Mouse (Mus musculus) liver, embryonic 11.5 days (tissue): ENCODE data around the gene Zik1. TPM values are rescaled to one million over a fixed set of nuclear protein-coding genes. Genes with fewer than 3 reads are reported as not detected.

Source experiments
- ATAC-seq: fragments of 200-750 bp; cut with Nextera tagmentation; replicated peaks from 2 replicates; pipeline ENCODE4 v1.8.0; 2017; ENCODE audit warnings: moderate number of reproducible peaks, mild to moderate bottlenecking, moderate TSS enrichment, moderate library complexity; ENCODE audit not compliant: low FRiP score
- DNase-seq: peaks from one replicate; pipeline ENCODE4 v3.0.0-alpha.2; 2017; ENCODE audit warnings: low spot score
- H3K27ac ChIP-seq: fragments of 300-500 bp; sonication (generic); 2 replicates; pipeline ENCODE4 v1.5.1; 2014; ENCODE audit warnings: mild to moderate bottlenecking, low read depth, low read length, control low read depth
- H3K27me3 ChIP-seq: fragments of 300-500 bp; sonication (generic); replicated peaks from 2 replicates; pipeline ENCODE4 v1.6.1; 2014; ENCODE audit warnings: low read length, mixed read lengths; ENCODE audit not compliant: control insufficient read depth, insufficient read depth
- H3K36me3 ChIP-seq: fragments of 300-500 bp; sonication (generic); 2 replicates; pipeline ENCODE4 v1.6.1; 2014; ENCODE audit warnings: mild to moderate bottlenecking, low read length, moderate library complexity, mixed read lengths; ENCODE audit not compliant: control insufficient read depth, insufficient read depth
- H3K4me1 ChIP-seq: fragments of 300-500 bp; sonication (generic); replicated peaks from 2 replicates; pipeline ENCODE4 v1.6.1; 2014; ENCODE audit warnings: low read length, mixed read lengths; ENCODE audit not compliant: control insufficient read depth, insufficient read depth
- H3K4me2 ChIP-seq: fragments of 300-500 bp; sonication (generic); 2 replicates; pipeline ENCODE4 v1.6.1; 2014; ENCODE audit warnings: mild to moderate bottlenecking, control low read depth, moderate library complexity
- H3K4me3 ChIP-seq: fragments of 300-500 bp; sonication (generic); 2 replicates; pipeline ENCODE4 v1.5.1; 2014; ENCODE audit warnings: low read depth, low read length, control low read depth
- H3K9ac ChIP-seq: fragments of 300-500 bp; sonication (generic); 2 replicates; pipeline ENCODE4 v1.6.1; 2014; ENCODE audit warnings: low read depth, low read length, control low read depth
- H3K9me3 ChIP-seq: fragments of 300-500 bp; sonication (generic); 2 replicates; pipeline ENCODE4 v1.6.1; 2016; ENCODE audit warnings: low read length, inconsistent platforms, mixed read lengths; ENCODE audit not compliant: control insufficient read depth
- WGBS: fragments of 180-500 bp; shearing (Covaris S2); extraction: QIAGEN DNeasy Blood & Tissue Kit; methylation state at CpG from one replicate; pipeline ENCODE4 v1.1.7; 2014; 5-methylcytosine and 5-hydroxymethylcytosine counted together
- polyA plus RNA-seq: library from polyadenylated mRNA; unstranded; fragments of >200 nt; fragmentation: Nextera tagmentation; extraction: Ambion mirVana; gene quantifications from 2 replicates; pipeline ENCODE4 v1.2.1, GENCODE M21; 2014

The Zik1 gene
- polyA plus RNA-seq = 9.9 and 10.5 TPM in 2 replicates

DNA sequence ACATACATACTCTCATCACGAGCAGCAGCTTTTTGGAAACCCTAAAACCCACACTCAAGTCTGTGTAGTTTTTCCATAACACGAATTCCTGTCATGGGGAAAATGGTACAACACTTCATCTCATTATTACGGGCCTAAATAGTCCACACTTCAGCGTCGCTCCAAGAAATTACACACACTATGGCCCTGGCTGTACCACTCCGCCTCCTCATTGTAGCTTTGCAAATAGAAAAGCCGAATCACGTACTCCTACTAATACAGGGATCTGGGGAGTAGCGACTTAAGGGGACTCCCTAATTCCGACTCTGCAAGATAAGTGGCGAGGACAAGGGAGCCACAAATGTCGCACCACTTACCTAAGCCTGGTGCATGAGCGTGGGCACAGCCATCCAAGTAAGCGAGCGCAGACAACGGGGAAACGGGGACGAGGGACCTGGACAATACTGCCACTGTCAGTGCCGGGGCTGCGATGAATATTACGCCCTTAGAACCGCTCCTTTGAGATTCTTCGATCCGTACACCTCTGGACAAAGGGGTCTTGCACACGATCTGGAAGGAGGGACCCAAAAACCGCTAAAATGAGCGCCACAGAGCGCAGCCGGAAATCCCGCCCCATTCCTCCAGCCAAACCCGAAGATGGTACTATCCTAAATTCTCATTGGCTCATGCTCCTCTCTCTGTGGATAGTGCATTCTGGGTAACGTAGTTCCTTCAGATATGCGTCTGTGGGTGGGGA, at the start of gene Zik1:
Gene Zik1, minus strand, starts transcription at position 609 of the 736 bp plus-strand sequence.
- no peaks in the 10 kb centered on the region for H3K27me3 ChIP-seq
- H3K4me3 ChIP-seq = peak within 1 kb of the TSS; percentile 69
- DNase-seq = peak; percentile 65
- H3K4me1 ChIP-seq = no peaks in the 10 kb centered on the region
- H3K9me3 ChIP-seq = no peaks in the 10 kb centered on the region
- ATAC-seq = peak; percentile 98
- H3K9ac ChIP-seq = peak within 1 kb of the TSS; percentile 75
- peaks cover 13% of the 10 kb centered on the region; the same call in 1 of the 2 replicates for H3K36me3 ChIP-seq
- no peak within 1 kb of the TSS for H3K27ac ChIP-seq
- H3K4me2 ChIP-seq = peak within 1 kb of the TSS; percentile 77
- 3% methylated on average over 33 of the region's 33 CpGs for WGBS

DNA sequence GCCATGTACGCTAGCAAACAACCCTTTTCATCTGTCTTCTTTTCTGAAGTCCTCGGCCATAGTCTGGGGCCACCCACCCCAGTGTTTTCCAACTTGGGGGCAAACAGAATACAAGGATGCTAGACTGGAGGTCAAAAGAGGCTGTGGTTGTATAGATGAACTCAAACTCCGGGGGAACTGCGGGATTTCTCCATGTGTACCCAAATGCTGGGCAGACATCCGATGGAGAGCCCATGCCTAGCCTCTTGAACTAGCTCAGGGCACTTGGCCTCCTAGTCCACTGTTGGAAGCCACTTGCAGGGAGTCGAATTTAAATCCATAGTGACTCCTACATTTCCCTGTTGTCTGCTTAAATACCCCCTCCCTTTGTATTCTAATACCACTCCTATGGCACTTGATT, 384 bp upstream of the Zik1 start:
- Histone ChIP-seq H3K27me3 (no peaks in the 10 kb centered on the region), H3K27ac (no peak overlapping the region), H3K4me2 (peak overlapping the region; percentile 77), H3K4me1 (no peaks in the 10 kb centered on the region), H3K36me3 (peaks cover 8% of the 10 kb centered on the region; the same call in 1 of the 2 replicates), H3K9me3 (no peaks in the 10 kb centered on the region), H3K4me3 (peak overlapping the region; percentile 69; the same call in 1 of the 2 replicates), H3K9ac (no peak overlapping the region)
- no peak for ATAC-seq
- DNase-seq = no peak
- 31% methylated on average over 6 of the region's 6 CpGs for WGBS

DNA sequence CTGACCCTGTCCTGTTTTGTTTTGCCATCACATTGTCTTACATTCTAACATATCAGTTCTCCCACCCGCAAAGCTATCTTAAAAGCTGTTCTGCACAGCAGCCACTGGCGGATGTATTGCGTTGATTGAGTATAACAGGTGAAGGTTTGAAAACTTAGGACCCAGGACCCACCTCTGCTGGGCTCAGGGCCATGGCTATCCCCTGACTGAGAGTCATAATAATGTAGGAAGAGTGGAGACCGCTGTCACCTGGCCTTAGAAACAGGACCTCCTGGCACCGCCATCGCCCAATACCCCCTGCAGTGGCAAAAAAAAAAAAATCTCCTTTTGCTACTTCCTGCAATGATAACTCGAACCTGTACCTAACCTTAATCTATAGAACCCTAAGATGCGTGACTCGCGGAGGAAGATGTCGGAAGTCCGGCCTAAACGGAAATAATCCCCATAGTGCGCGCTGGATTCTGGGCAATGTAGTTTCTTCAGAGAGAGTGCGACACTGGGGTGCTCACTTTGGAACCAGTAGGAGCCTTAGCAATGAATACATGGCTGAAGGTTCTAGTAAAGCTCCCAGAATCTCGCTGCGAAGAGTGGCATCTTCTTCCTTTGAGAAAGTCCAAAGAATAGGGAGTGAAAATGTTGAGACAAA, 14.5 kb downstream of the Zik1 start:
- H3K9ac ChIP-seq = no peak overlapping the region
- H3K4me3 ChIP-seq = no peak overlapping the region
- H3K36me3 ChIP-seq = no peaks in the 10 kb centered on the region
- H3K27me3 ChIP-seq = no peaks in the 10 kb centered on the region
- H3K27ac ChIP-seq = no peak overlapping the region
- ATAC-seq (no peak), DNase-seq (no peak)
- no peaks in the 10 kb centered on the region for H3K9me3 ChIP-seq
- no peak overlapping the region for H3K4me2 ChIP-seq
- no peaks in the 10 kb centered on the region for H3K4me1 ChIP-seq
- WGBS = 60% methylated on average over 18 of the region's 18 CpGs

DNA sequence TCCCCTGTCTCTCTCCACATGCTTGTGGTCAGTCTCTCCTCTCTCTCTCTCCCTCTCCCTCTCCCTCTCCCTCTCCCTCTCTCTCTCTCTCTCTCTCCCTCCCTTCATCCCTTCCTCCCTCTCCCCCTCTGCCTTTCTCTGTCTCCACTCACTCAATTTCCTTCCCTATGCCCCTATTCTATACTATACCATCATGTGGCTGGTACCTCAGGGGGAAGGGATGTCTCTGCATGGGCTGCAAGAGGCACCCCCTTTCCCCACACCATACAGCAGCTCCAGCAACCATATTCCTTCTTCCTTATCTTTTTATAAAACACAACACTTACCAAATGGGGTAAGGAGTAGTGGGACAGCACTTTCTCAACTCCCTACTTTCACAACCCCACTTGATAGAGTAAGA, 15.4 kb downstream of the Zik1 start:
- Histone ChIP-seq H3K27ac (no peak overlapping the region), H3K9me3 (no peaks in the 10 kb centered on the region), H3K4me2 (no peak overlapping the region), H3K36me3 (no peaks in the 10 kb centered on the region), H3K9ac (no peak overlapping the region), H3K4me1 (no peaks in the 10 kb centered on the region), H3K27me3 (no peaks in the 10 kb centered on the region), H3K4me3 (no peak overlapping the region)
- DNase-seq = no peak
- no peak for ATAC-seq

DNA sequence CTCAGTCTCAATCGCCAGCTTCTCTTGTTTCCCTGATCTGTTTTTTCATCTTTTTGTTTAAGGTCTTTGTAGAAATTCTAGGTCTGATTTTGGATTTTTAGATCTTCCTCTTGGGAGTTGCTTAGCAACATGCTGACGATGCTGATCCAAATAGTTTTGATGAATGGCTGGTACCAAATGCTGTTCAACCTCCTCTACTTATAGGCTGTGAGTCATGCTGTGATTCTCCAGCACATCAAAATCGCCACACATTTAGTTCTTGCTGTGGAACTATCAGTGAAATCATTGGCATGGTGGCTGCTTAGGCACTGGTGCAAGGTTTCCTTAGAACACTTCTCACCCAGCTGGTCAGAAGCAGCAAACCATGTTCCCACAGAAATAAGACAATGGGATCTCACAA, 37.0 kb downstream of the Zik1 start:
- no peak overlapping the region for H3K9ac ChIP-seq
- H3K36me3 ChIP-seq = no peaks in the 10 kb centered on the region
- no peak overlapping the region for H3K4me2 ChIP-seq
- DNase-seq (no peak), ATAC-seq (no peak)
- no peak overlapping the region for H3K4me3 ChIP-seq
- no peak overlapping the region for H3K27ac ChIP-seq
- H3K27me3 ChIP-seq = no peaks in the 10 kb centered on the region
- H3K9me3 ChIP-seq = 0 out of 2 replicates have a peak, but pooled peaks cover 7% of the 10 kb centered on the region
- WGBS = 60% methylated on average over 3 of the region's 3 CpGs
- H3K4me1 ChIP-seq = no peaks in the 10 kb centered on the region

DNA sequence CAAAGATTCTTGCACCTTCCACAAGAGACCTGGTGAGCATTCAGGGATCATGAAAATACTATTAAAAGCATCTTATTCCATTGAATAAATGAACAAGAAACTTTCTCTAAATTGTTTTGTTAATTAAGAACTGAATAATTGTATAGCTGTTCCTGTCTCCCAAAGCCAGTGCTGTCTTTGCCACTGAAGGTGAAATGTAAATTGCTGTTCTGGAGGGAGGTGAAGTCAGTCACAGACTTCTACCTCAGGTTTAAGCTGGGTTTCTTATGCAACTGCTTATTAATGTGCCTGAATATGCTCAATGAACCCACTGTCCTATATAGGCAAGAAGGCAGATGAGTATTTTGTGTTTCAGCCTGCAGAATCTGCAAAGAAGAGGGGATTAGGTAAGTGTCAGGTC, 52.2 kb downstream of the Zik1 start, which contains the start of gene Vmn1r67:
Gene Vmn1r67, plus strand, starts transcription at position 301 of the 400 bp plus-strand sequence.
- no peak within 1 kb of the TSS for H3K27ac ChIP-seq
- no peaks in the 10 kb centered on the region for H3K4me1 ChIP-seq
- DNase-seq (no peak), ATAC-seq (no peak)
- no peaks in the 10 kb centered on the region for H3K36me3 ChIP-seq
- no peak within 1 kb of the TSS for H3K4me3 ChIP-seq
- no peak within 1 kb of the TSS for H3K4me2 ChIP-seq
- no peaks in the 10 kb centered on the region for H3K27me3 ChIP-seq
- H3K9ac ChIP-seq = no peak within 1 kb of the TSS
- H3K9me3 ChIP-seq = peaks cover 3% of the 10 kb centered on the region; the same call in 1 of the 2 replicates

Other genes with a start within 250 kb of the Zik1 start
- gene Vmn1r66, start 217.4 kb downstream of the Zik1 start, polyA plus RNA-seq = not detected in 2 replicates
- not detected in 2 replicates for gene Vmn1r67, start 52.1 kb downstream of the Zik1 start, polyA plus RNA-seq
- gene Vmn1r68, start 63.1 kb upstream of the Zik1 start, polyA plus RNA-seq = not detected in 2 replicates
- not detected in 2 replicates for gene Vmn1r69, start 118.3 kb upstream of the Zik1 start, polyA plus RNA-seq
- not detected in 2 replicates for gene Vmn1r70, start 136.1 kb upstream of the Zik1 start, polyA plus RNA-seq
- not detected in 2 replicates for gene Nlrp4b, start 192.4 kb upstream of the Zik1 start, polyA plus RNA-seq